Comparison of ENCODE assay signal across 8 mouse cellular contexts in the genomic region with DNA sequence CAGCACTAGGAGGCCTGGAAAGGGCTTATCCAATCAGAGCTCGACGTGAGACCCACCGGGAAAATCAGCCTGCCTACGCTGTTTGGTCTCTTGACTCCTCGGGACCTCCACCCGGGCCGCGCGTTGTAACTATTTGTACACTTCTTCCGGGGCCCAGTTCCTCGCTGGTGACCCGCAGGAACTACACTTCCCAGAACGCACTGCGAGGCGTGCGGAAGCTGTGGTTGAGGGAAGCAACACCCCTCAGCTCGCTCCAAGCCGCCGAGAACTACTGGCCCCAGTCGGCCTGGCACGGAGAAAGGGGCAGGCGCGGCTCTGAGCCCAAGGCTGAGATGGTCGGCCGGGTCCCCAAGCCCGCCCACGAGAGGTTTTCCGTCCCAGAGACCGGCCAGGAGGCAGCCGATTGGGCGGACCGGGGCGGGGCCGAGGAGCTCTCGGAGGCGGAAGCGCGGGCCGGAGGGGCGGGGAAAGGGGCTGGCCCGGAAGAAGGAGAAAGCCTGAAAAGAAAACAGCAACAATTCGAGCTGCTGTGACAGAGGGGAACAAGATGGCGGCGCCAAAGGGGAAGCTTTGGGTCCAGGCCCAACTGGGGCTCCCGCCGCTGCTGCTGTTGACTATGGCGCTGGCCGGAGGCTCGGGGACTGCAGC. TPM values are rescaled to one million over a fixed set of nuclear protein-coding genes. Genes with fewer than 3 reads are reported as not detected.
DNase-seq lines count a peak whose midpoint lies in the region; ATAC-seq lines count a peak whose summit lies in the region.

A gene (plus strand): TSS at position 218 of the 648 bp plus-strand sequence.

- H3K27me3 ChIP-seq in hindbrain, embryonic 14.5 days (ENCODE audit: control insufficient read depth, insufficient read depth, low read length): no peaks in the 10 kb centered on the region

- H3K4me1 ChIP-seq in hindbrain, embryonic 14.5 days (replicated peaks; ENCODE audit: control insufficient read depth, insufficient read depth, low read length): peaks cover 36% of the 10 kb centered on the region

- WGBS in hindbrain, embryonic 14.5 days: under 1% methylated on average over 49 of the region's 49 CpGs

- peak; percentile 95 for ATAC-seq in hindbrain, embryonic 14.5 days (ENCODE audit: low FRiP score)

- peaks cover 25% of the 10 kb centered on the region for H3K36me3 ChIP-seq in hindbrain, embryonic 14.5 days (replicated peaks; ENCODE audit: control insufficient read depth, insufficient read depth)

- peak; percentile 98 for DNase-seq in R1 (ENCODE audit: low read depth, low spot score)
- peak; percentile 97 to 98 for DNase-seq in cerebellum, postnatal 25 days
- peak; percentile 86 to 91 for DNase-seq in frontal cortex, postnatal 25 days (ENCODE audit: low spot score in 2 of 2)
- DNase-seq in hindbrain, embryonic 14.5 days (ENCODE audit: low spot score): peak; percentile 92
- peak; percentile 97 to 98 for DNase-seq in layer of hippocampus, postnatal 36 days
- DNase-seq in lung, postnatal 36 days: peak; percentile 98
- peak; percentile 97 for DNase-seq in retina, postnatal 1 day
- DNase-seq in urinary bladder, adult 18-20 months (ENCODE audit: low spot score in 2 of 2): peak; percentile 95 to 98

- H3K9me3 ChIP-seq in hindbrain, embryonic 14.5 days (ENCODE audit: control insufficient read depth, low read length): no peaks in the 10 kb centered on the region

- peak within 1 kb of the TSS; percentile 98 for H3K27ac ChIP-seq in hindbrain, embryonic 14.5 days

- peak within 1 kb of the TSS; percentile 100 for H3K4me3 ChIP-seq in hindbrain, embryonic 14.5 days (replicated peaks; ENCODE audit: low read length)

- peak within 1 kb of the TSS; percentile 92 for H3K9ac ChIP-seq in hindbrain, embryonic 14.5 days

- peak within 1 kb of the TSS; percentile 75 for H3K4me2 ChIP-seq in hindbrain, embryonic 14.5 days (replicated peaks)

RNA-seq across cellular contexts. Expression of the gene that starts here (rescaled TPM):
- 391 and 398 TPM in 2 replicates for polyA plus RNA-seq in hindbrain, embryonic 14.5 days (2014; fragmentation: Nextera tagmentation; extraction: Ambion mirVana)
- 100 to 1,000 TPM; 208 to 228 TPM for total RNA-seq in layer of hippocampus, postnatal 36 days (2021)

Comparison
In these comparisons a context has a peak if more than half of its experiments do, and no peak if none do; other contexts are left out.
1. Peak in every context shown above with its lines: DNase-seq, ATAC-seq, H3K4me3 ChIP-seq and H3K27ac ChIP-seq.